Mouse (Mus musculus) hindbrain, embryonic 11.5 days (tissue): ENCODE measurements around the gene Phf23. TPM values are rescaled to one million over a fixed set of nuclear protein-coding genes. Genes with fewer than 3 reads are reported as not detected.

Experiments
- ATAC-seq: fragments of 200-750 bp; cut with Nextera tagmentation; 2 replicates; pipeline ENCODE4 v1.8.0; 2017; ENCODE audit warnings: mild to moderate bottlenecking, moderate TSS enrichment, moderate library complexity; ENCODE audit not compliant: low FRiP score
- DNase-seq: peaks from one replicate; pipeline ENCODE4 v3.0.0-alpha.2; 2015; ENCODE audit warnings: low spot score
- H3K27ac ChIP-seq: fragments of 300-500 bp; sonication (generic); 2 replicates; pipeline ENCODE4 v1.5.1; 2014; ENCODE audit warnings: mild to moderate bottlenecking, low read depth, low read length
- H3K27me3 ChIP-seq: fragments of 300-500 bp; sonication (generic); 2 replicates; pipeline ENCODE4 v1.6.1; 2014; ENCODE audit warnings: mild to moderate bottlenecking, low read length, moderate library complexity, mixed read lengths; ENCODE audit not compliant: control insufficient read depth, insufficient read depth
- H3K36me3 ChIP-seq: fragments of 300-500 bp; sonication (generic); 2 replicates; pipeline ENCODE4 v1.6.1; 2014; ENCODE audit warnings: mild to moderate bottlenecking, low read length, moderate library complexity, mixed read lengths; ENCODE audit not compliant: control insufficient read depth, insufficient read depth
- H3K4me1 ChIP-seq: fragments of 300-500 bp; sonication (generic); replicated peaks from 2 replicates; pipeline ENCODE4 v1.6.1; 2014; ENCODE audit warnings: low read length, mixed read lengths; ENCODE audit not compliant: control insufficient read depth, insufficient read depth
- H3K4me2 ChIP-seq: fragments of 300-500 bp; sonication (generic); replicated peaks from 2 replicates; pipeline ENCODE4 v1.6.1; 2014; ENCODE audit warnings: mild to moderate bottlenecking, low read depth, low read length
- H3K4me3 ChIP-seq: fragments of 300-500 bp; sonication (generic); 2 replicates; pipeline ENCODE4 v1.5.1; 2014; ENCODE audit warnings: low read depth, low read length
- H3K9ac ChIP-seq: fragments of 300-500 bp; sonication (generic); 2 replicates; pipeline ENCODE4 v1.6.1; 2014; ENCODE audit warnings: low read depth, low read length
- H3K9me3 ChIP-seq: fragments of 300-500 bp; sonication (generic); 2 replicates; pipeline ENCODE4 v1.6.1; 2016; ENCODE audit warnings: low read length; ENCODE audit not compliant: control insufficient read depth
- WGBS: fragments of 180-500 bp; shearing (Covaris S2); extraction: QIAGEN DNeasy Blood & Tissue Kit; methylation state at CpG from one replicate; pipeline ENCODE4 v1.1.7; 2014; 5-methylcytosine and 5-hydroxymethylcytosine counted together
- polyA plus RNA-seq: library from polyadenylated mRNA; unstranded; fragments of >200 nt; fragmentation: Nextera tagmentation; extraction: Ambion mirVana; gene quantifications from 2 replicates; pipeline ENCODE4 v1.2.1, GENCODE M21; 2014

Gene Phf23
- polyA plus RNA-seq, 1 experiment from 2014 or later = 57.5 TPM

- ATAC-seq (no peak), DNase-seq (no peak)
- Histone ChIP-seq H3K36me3 (no peaks in the 10 kb centered on the region), H3K27me3 (no peaks in the 10 kb centered on the region), H3K9ac (peak overlapping the region; percentile 9; the same call in 1 of the 2 replicates), H3K4me1 (peaks cover 19% of the 10 kb centered on the region), H3K4me3 (peak overlapping the region; percentile 51), H3K4me2 (peak overlapping the region; percentile 82), H3K27ac (peak overlapping the region; percentile 85), H3K9me3 (no peaks in the 10 kb centered on the region)
- WGBS = 20% methylated on average over 6 of the region's 8 CpGs
Measured at GRCm38 (mm10) chr11:70020022-70020631, 24.6 kb downstream of the Phf23 start.

DNA sequence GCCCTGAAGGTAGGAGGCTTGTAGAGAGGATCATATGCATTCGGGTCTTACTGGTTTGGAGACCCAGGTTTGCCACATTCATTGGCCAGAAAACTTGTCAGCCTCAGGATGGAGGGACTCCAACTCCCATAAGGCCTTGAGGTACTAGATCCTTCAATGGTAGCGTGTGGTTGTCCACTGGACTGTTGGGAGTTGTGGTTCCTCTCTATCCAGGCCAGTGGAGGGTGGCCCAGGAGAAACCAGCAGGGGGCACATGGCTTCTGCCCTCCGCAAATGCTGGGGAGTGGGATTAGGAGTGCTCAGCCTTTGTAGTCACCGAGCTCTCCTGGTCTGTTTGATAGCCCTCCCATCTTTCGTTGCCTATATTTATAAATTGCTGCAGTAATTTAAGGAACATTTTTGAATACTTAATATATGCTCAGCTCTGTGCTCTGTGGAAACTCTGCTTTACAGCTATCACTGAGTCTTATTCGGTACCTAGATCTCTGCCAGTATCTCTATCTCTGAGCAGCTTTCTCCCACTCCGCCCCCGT lies 25.2 kb downstream of the Phf23 start:
- Histone ChIP-seq H3K9me3 (no peaks in the 10 kb centered on the region), H3K4me3 (peak overlapping the region; percentile 51), H3K4me1 (peaks cover 19% of the 10 kb centered on the region), H3K27ac (peak overlapping the region; percentile 85), H3K27me3 (no peaks in the 10 kb centered on the region), H3K9ac (peak overlapping the region; percentile 44; the same call in 1 of the 2 replicates), H3K36me3 (no peaks in the 10 kb centered on the region), H3K4me2 (peak overlapping the region; percentile 82)
- DNase-seq (peak; percentile 88), ATAC-seq (peak; percentile 83)
- WGBS = 1% methylated on average over 8 of the region's 8 CpGs

DNA sequence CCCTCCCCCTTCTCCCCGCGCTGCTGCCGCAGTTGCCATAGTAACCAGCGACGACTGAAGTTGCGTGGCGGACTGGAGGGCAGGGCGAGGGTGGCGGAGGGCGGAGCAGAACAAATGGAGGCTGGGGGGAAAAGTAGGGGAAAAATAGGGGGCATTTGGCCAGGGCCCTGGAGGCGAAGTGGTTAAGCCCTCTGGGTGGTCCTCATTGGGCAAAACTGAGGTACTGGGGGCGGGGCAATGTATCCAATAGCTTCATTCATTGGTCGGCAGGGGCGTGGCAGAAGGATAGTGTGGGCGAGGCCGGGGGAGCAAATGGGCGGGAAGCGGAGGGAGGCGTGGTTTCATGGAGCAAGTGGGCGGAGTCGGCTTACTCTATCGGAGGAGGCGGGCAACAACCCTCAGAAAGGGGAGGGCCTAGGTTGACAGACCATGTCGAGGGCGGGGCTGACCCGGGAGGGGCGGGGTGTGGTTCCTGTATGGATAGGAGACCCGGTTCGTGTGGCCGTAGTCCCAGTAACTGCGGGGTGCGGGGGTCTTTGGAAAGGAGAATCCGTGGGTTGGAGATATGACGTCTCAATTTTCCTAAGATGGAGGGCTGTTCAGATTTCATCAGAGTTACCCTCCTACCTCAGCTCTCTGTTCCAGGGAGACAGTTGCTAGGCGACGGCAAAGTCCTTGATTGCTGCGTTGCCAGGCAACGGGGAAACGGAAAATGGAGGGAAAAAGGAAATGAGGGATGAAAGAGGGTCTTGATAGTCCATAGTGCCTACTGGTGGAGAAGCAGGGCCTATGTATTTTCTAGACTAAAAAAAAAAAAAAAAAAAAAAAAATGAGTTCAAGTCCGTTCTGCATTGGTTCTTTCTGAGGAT lies 25.9 kb downstream of the Phf23 start:
- Histone ChIP-seq H3K4me3 (peak overlapping the region; percentile 51), H3K27ac (peak overlapping the region; percentile 85), H3K36me3 (no peaks in the 10 kb centered on the region), H3K9ac (peak overlapping the region; percentile 44; the same call in 1 of the 2 replicates), H3K4me2 (peak overlapping the region; percentile 82), H3K9me3 (no peaks in the 10 kb centered on the region), H3K27me3 (no peaks in the 10 kb centered on the region), H3K4me1 (peaks cover 23% of the 10 kb centered on the region)
- DNase-seq = peak; percentile 100
- 1% methylated on average over 40 of the region's 40 CpGs for WGBS
- peak; percentile 79 for ATAC-seq

- Histone ChIP-seq H3K4me2 (peak overlapping the region; percentile 57), H3K27me3 (no peaks in the 10 kb centered on the region), H3K27ac (peak overlapping the region; percentile 45; the same call in 1 of the 2 replicates), H3K4me1 (peaks cover 37% of the 10 kb centered on the region), H3K4me3 (peak overlapping the region; percentile 37), H3K9ac (peak overlapping the region; percentile 50), H3K9me3 (no peaks in the 10 kb centered on the region), H3K36me3 (no peaks in the 10 kb centered on the region)
- 7% methylated on average over 23 of the region's 29 CpGs for WGBS
- DNase-seq = peak; percentile 78
- no peak for ATAC-seq
Measured at GRCm38 (mm10) chr11:70023481-70024150, 28.0 kb downstream of the Phf23 start.

GRCm38 (mm10) chr11:70024151-70024514 lies 28.6 kb downstream of the Phf23 start:
- Histone ChIP-seq H3K27me3 (no peaks in the 10 kb centered on the region), H3K36me3 (no peaks in the 10 kb centered on the region), H3K27ac (peak overlapping the region; percentile 45; the same call in 1 of the 2 replicates), H3K4me1 (peaks cover 37% of the 10 kb centered on the region), H3K4me3 (peak overlapping the region; percentile 37), H3K4me2 (peak overlapping the region; percentile 57), H3K9ac (peak overlapping the region; percentile 50), H3K9me3 (no peaks in the 10 kb centered on the region)
- WGBS = 22% methylated on average over 5 of the region's 6 CpGs
- DNase-seq (no peak), ATAC-seq (no peak)

DNA sequence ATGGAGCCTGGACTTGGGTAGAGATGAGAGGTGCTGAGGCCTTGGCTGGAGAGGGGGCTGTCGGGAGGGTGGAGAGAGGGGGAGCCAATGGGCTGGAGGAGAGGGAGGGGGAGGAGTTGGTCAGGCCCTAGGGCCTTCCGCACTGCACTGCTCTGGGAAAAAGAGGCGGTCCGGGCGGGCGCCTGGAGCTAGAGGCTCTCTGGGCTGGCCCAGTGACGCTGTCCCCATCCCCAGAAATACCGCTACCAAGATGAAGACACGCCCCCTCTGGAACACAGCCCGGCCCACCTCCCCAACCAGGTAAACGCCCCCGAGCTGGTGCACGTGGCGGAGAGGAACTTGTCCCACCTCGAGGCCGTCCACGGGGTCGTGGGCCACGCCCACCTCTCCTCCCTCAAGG lies 31.1 kb downstream of the Phf23 start:
- DNase-seq (peak; percentile 64), ATAC-seq (no peak; the same call in 1 of the 2 replicates)
- no peaks in the 10 kb centered on the region for H3K9me3 ChIP-seq
- peak overlapping the region; percentile 53 for H3K9ac ChIP-seq
- H3K4me3 ChIP-seq = peak overlapping the region; percentile 23
- peak overlapping the region; percentile 54 for H3K4me2 ChIP-seq
- no peaks in the 10 kb centered on the region for H3K27me3 ChIP-seq
- H3K27ac ChIP-seq = peak overlapping the region; percentile 6; the same call in 1 of the 2 replicates
- WGBS = 3% methylated on average over 19 of the region's 19 CpGs
- H3K4me1 ChIP-seq = peaks cover 40% of the 10 kb centered on the region
- peaks cover 2% of the 10 kb centered on the region for H3K36me3 ChIP-seq

DNA sequence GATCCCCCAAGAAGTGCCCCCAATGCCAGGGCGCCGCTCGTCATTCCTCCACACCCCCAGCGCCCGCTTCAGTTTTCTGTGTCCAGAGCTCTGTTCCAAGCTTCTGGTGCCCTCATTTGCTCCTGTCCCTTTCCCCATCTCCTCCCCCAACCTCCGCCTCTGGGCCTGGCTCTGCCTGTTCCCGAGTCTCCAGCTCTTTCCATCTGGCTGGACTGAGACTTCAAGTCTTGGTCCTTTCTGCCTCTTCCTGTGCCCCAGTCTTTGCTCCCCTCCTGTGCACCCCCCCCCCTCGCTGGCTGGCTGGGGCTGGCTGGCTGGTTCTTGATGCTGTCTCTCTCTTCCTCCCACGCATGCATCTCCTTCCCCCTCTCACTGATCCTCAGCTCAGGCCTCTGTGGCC lies 31.8 kb downstream of the Phf23 start:
- ATAC-seq (no peak), DNase-seq (no peak)
- Histone ChIP-seq H3K4me2 (peak overlapping the region; percentile 54), H3K36me3 (peaks cover 6% of the 10 kb centered on the region), H3K4me3 (0 out of 2 replicates have a peak overlapping the region, but pooled peaks have one; percentile 6), H3K27ac (peak overlapping the region; percentile 92), H3K9me3 (no peaks in the 10 kb centered on the region), H3K9ac (peak overlapping the region; percentile 53; the same call in 1 of the 2 replicates), H3K27me3 (no peaks in the 10 kb centered on the region), H3K4me1 (peaks cover 40% of the 10 kb centered on the region)
- 40% methylated on average over 9 of the region's 9 CpGs for WGBS

- H3K27me3 ChIP-seq = no peaks in the 10 kb centered on the region
- peak overlapping the region; percentile 57 for H3K9ac ChIP-seq
- no peaks in the 10 kb centered on the region for H3K9me3 ChIP-seq
- WGBS = 26% methylated on average over 12 of the region's 12 CpGs
- peak overlapping the region; percentile 58 for H3K4me2 ChIP-seq
- no peak for DNase-seq
- ATAC-seq = peak; percentile 19; the same call in 1 of the 2 replicates
- peak overlapping the region; percentile 92 for H3K27ac ChIP-seq
- peaks cover 10% of the 10 kb centered on the region for H3K36me3 ChIP-seq
- peak overlapping the region; percentile 32 for H3K4me3 ChIP-seq
- peaks cover 36% of the 10 kb centered on the region for H3K4me1 ChIP-seq
Measured at GRCm38 (mm10) chr11:70028401-70029129, 33.0 kb downstream of the Phf23 start.
